Mouse (Mus musculus): Measurements from ENCODE around the gene Mup4. TPM values are rescaled to one million over a fixed set of nuclear protein-coding genes. Genes with fewer than 3 reads are reported as not detected.

Mup4 gene
- not detected in 2 replicates for polyA plus RNA-seq (2015; fragmentation: Nextera tagmentation; extraction: Ambion mirVana)

GRCm38 (mm10) chr4:59960610-59961009, at the start of gene Mup4:
Mup4 (minus strand) TSS chr4:59960710.

GRCm38 (mm10) chr4:59963405-59964344, 3.2 kb upstream of the Mup4 start, which contains the start of gene Mup6:
Mup6 (plus strand) TSS chr4:59964294.

GRCm38 (mm10) chr4:59914608-59915403, 45.7 kb downstream of the Mup4 start, which contains the start of gene Slc46a2:
Slc46a2 (minus strand) TSS chr4:59915056.

Other genes with a start within 250 kb of the Mup4 start
- 30.1 and 30.6 TPM in 2 replicates for gene Inip, start 159.1 kb downstream of the Mup4 start, polyA plus RNA-seq (2015; fragmentation: Nextera tagmentation; extraction: Ambion mirVana)
- 5.3 and 6.2 TPM in 2 replicates for gene Snx30, start 154.9 kb downstream of the Mup4 start, polyA plus RNA-seq (2015; fragmentation: Nextera tagmentation; extraction: Ambion mirVana)
- gene Slc46a2, start 45.7 kb downstream of the Mup4 start, polyA plus RNA-seq (2015; fragmentation: Nextera tagmentation; extraction: Ambion mirVana), result 0.11 TPM in 1 of 2 replicates, not detected in the other
- gene Mup6, start 3.6 kb upstream of the Mup4 start, polyA plus RNA-seq (2015; fragmentation: Nextera tagmentation; extraction: Ambion mirVana), result not detected in 2 replicates
- not detected in 2 replicates for gene Mup7, start 109.8 kb upstream of the Mup4 start, polyA plus RNA-seq (2015; fragmentation: Nextera tagmentation; extraction: Ambion mirVana)
- not detected in 2 replicates for gene Mup2, start 193.6 kb upstream of the Mup4 start, polyA plus RNA-seq (2015; fragmentation: Nextera tagmentation; extraction: Ambion mirVana)